Mouse (Mus musculus): Measurements from ENCODE around the gene Rbsn.

The Rbsn gene

DNA sequence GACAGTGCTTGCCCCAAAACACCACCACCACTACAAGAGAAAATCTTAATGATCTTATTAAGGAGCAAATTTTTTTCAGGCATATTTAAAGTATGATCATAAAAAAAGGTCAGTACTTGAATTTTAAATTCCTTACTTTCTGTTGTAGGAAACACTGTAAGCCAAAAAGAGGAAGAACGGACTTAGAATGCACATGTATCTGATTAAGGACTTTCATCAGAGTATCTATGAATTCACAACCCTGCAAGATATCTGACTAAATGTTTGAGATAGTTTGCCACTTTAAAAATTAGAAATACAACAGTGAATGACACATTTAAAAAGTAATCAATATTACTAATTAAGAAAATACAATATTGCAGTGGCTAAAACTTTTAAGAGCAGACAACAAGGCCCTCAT lies 38.3 kb downstream of the Rbsn start:
- DNase-seq (ENCODE audit: low spot score in 2 of 2), result no peak

DNA sequence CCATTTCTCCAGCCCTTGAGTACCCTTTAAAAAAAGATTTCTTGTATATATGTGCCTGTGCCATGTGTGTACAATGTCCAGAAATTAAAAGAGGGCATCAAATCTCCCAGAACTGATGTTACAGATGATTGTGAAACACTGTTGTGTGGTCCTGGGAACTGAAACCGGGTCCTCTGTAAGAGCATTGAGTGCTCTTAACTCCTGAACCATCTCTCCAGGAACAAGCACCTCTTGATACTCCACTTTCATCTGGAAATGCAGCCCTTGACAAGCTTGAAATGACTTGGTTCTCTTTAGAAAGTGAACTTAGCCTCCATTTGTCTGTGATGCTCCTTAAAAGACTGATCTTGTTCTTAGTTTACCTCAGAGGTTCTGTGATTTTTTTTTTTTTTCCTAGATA lies 52.0 kb downstream of the Rbsn start:
- no peak for DNase-seq (ENCODE audit: low spot score in 2 of 2)

DNA sequence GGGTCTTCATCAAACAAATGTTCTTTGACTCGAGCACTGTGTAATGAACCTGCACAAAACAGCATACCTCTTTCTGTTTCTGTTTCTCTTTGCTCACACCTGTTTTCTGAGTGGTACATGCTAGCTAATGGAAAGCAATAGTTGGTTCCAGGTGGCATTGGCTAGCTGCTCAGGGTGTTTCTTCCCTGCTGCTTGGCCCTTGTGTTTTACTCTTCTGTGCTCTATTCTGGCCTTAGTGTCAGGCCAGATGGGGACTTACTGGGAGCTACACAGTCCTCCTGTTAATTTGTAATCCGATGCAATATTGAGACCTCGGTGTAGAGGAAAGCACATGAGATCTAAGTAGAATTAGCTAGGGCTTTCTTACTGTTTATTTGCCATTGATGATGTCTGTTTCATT lies 55.9 kb downstream of the Rbsn start:
- no peak for DNase-seq (ENCODE audit: low spot score in 2 of 2)

DNA sequence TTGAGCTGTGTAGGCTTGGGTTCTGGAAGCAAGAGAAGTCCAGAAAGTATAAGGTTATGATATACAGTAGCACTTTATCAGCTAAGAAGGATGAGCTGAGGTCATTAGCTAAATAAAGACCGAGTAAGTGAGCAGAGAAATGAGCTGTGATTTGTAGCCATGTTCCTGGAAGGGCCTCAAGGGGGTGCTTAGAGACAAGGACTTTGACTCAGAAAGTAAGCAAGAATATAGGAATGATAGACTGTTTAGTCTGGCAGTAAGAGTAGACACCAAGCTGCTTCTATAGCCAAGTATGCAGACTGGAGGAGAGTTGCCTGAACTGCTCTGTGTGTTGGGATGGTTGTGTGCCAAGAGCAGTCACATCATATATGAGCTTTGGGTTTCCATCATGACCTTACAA lies 61.0 kb downstream of the Rbsn start:
- DNase-seq (ENCODE audit: low spot score in 2 of 2), result no peak

DNA sequence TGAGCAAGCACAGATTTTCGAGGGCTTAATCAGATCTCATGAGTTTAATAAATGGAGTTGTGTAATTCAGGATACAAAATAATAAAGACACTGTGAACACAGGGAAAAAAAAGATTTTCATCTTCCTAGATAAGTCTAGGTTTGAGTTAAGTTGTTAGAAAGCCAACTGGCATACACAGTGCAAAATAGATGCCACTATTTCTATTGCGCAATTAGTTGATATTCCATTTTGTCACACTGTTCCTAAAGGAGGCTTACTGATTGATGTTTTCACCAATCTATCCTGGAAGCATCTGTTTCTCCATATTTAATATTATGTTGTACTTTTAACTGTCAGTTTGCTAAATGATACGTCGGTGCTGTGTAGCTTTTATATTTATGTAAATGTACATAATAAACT lies 68.8 kb downstream of the Rbsn start:
- no peak for DNase-seq (ENCODE audit: low spot score in 2 of 2)

All from frontal cortex, postnatal 10 days (tissue).